Mouse (Mus musculus) heart, postnatal 0 days (tissue): ENCODE data around the gene Rnf151.

Experiments used
- CTCF ChIP-seq: IDR thresholded peaks from 2 replicates; pipeline ENCODE4 v1.5.1; 2016; ENCODE audit warnings: antibody characterized with exemption, control low read depth, low read depth
- EP300 ChIP-seq: IDR thresholded peaks from 2 replicates; pipeline ENCODE4 v1.6.1; 2016; ENCODE audit warnings: antibody characterized with exemption, low read depth

GRCm38 (mm10) chr17:24757394-24757793 lies 39.5 kb upstream of the Rnf151 start:
- no peak for TF ChIP-seq CTCF
- TF ChIP-seq EP300 = no peak
